Mouse (Mus musculus) intestine, embryonic 16.5 days (tissue): Measurements from ENCODE around the gene Sh3bp5. TPM values are rescaled to one million over a fixed set of nuclear protein-coding genes. Genes with fewer than 3 reads are reported as not detected.

ENCODE experiments used
- ATAC-seq: fragments of 200-750 bp; cut with Nextera tagmentation; 2 replicates; pipeline ENCODE4 v1.8.0; 2017; ENCODE audit warnings: moderate TSS enrichment, moderate library complexity
- H3K27ac ChIP-seq: fragments of 300-500 bp; sonication (generic); 2 replicates; pipeline ENCODE4 v1.5.1; 2014; ENCODE audit warnings: mild to moderate bottlenecking, low read length
- H3K27me3 ChIP-seq: fragments of 300-500 bp; sonication (generic); replicated peaks from 2 replicates; pipeline ENCODE4 v1.6.1; 2014; ENCODE audit warnings: low read length, control low read depth, mixed read lengths; ENCODE audit not compliant: control insufficient read depth, insufficient read depth
- H3K36me3 ChIP-seq: fragments of 300-500 bp; sonication (generic); 2 replicates; pipeline ENCODE4 v1.6.1; 2014; ENCODE audit warnings: low read length, control low read depth; ENCODE audit not compliant: control insufficient read depth, insufficient read depth
- H3K4me1 ChIP-seq: fragments of 300-500 bp; sonication (generic); 2 replicates; pipeline ENCODE4 v1.6.1; 2014; ENCODE audit warnings: low read length, control low read depth, mixed read lengths; ENCODE audit not compliant: control insufficient read depth, insufficient read depth
- H3K4me2 ChIP-seq: fragments of 300-500 bp; sonication (generic); 2 replicates; pipeline ENCODE4 v1.6.1; 2014; ENCODE audit warnings: low read depth, low read length, control low read depth
- H3K4me3 ChIP-seq: fragments of 300-500 bp; sonication (generic); 2 replicates; pipeline ENCODE4 v1.5.1; 2014; ENCODE audit warnings: mild to moderate bottlenecking, low read length
- H3K9ac ChIP-seq: fragments of 300-500 bp; sonication (generic); 2 replicates; pipeline ENCODE4 v1.6.1; 2014; ENCODE audit warnings: low read depth, low read length
- H3K9me3 ChIP-seq: fragments of 300-500 bp; sonication (generic); 2 replicates; pipeline ENCODE4 v1.6.1; 2016; ENCODE audit warnings: low read length, control low read depth; ENCODE audit not compliant: control insufficient read depth
- WGBS: fragments of 180-500 bp; shearing (Covaris S2); extraction: QIAGEN DNeasy Blood & Tissue Kit; methylation state at CpG from one replicate; pipeline ENCODE4 v1.1.7; 2014; 5-methylcytosine and 5-hydroxymethylcytosine counted together
- polyA plus RNA-seq: library from polyadenylated mRNA; unstranded; fragments of >200 nt; fragmentation: Nextera tagmentation; extraction: Ambion mirVana; gene quantifications from 2 replicates; pipeline ENCODE4 v1.2.1, GENCODE M21; 2015

Sh3bp5 gene
- polyA plus RNA-seq, 1 experiment from 2014 or later, result 17.2 TPM

- 0 out of 2 replicates have a peak, but pooled peaks cover 4% of the 10 kb centered on the region for H3K4me1 ChIP-seq
- no peaks in the 10 kb centered on the region for H3K27me3 ChIP-seq
- 80% methylated on average over 7 of the region's 7 CpGs for WGBS
- no peaks in the 10 kb centered on the region for H3K9me3 ChIP-seq
- H3K4me3 ChIP-seq, result no peak overlapping the region
- no peaks in the 10 kb centered on the region for H3K36me3 ChIP-seq
- H3K9ac ChIP-seq, result no peak overlapping the region
- H3K27ac ChIP-seq, result no peak overlapping the region
- H3K4me2 ChIP-seq, result no peak overlapping the region
- no peak for ATAC-seq
These were observed 109.1 kb downstream of the Sh3bp5 start for GRCm38 (mm10) chr14:31326770-31327169.

GRCm38 (mm10) chr14:31325551-31325950 is 110.3 kb downstream of the Sh3bp5 start:
- no peak for ATAC-seq
- 56% methylated on average over 5 of the region's 5 CpGs for WGBS
- Histone ChIP-seq H3K9ac (no peak overlapping the region), H3K4me1 (0 out of 2 replicates have a peak, but pooled peaks cover 4% of the 10 kb centered on the region), H3K27me3 (no peaks in the 10 kb centered on the region), H3K27ac (no peak overlapping the region), H3K9me3 (no peaks in the 10 kb centered on the region), H3K4me2 (no peak overlapping the region), H3K36me3 (no peaks in the 10 kb centered on the region), H3K4me3 (no peak overlapping the region)

DNA sequence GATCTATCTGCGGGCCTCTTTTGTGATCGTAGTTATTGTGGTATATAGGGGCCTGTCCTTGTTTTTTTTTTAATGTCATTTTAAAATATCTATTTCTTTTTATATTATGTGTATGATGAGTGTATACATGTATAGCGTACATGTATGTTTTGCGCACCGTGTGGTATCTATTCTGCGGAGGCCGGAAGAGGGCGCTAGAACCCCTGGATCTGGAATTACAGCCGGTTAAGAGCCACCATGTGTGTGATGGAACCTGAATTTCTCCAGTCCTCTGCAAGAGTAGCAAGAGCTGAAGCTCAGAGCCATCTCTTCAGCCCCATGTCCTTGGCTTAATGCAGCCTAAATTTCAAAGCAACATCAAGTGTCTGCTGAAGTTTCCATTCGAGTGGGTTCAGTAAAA is 111.0 kb downstream of the Sh3bp5 start:
- no peak for ATAC-seq

GRCm38 (mm10) chr14:31323849-31324792 is 111.8 kb downstream of the Sh3bp5 start, which contains the start of gene Dnah1:
Gene Dnah1 (minus strand): TSS chr14:31323896.
- H3K4me3 ChIP-seq, result peak within 1 kb of the TSS; percentile 44
- no peaks in the 10 kb centered on the region for H3K27me3 ChIP-seq
- peak; percentile 68 for ATAC-seq
- 29% methylated on average over 28 of the region's 28 CpGs for WGBS
- peak within 1 kb of the TSS; percentile 56 for H3K9ac ChIP-seq
- H3K4me1 ChIP-seq, result 0 out of 2 replicates have a peak, but pooled peaks cover 4% of the 10 kb centered on the region
- no peaks in the 10 kb centered on the region for H3K9me3 ChIP-seq
- H3K36me3 ChIP-seq, result no peaks in the 10 kb centered on the region
- H3K27ac ChIP-seq, result no peak within 1 kb of the TSS
- peak within 1 kb of the TSS; percentile 70 for H3K4me2 ChIP-seq

More for the DNA sequence above, 111.0 kb downstream of the Sh3bp5 start:
- no peaks in the 10 kb centered on the region for H3K9me3 ChIP-seq
- no peak overlapping the region for H3K9ac ChIP-seq
- 0 out of 2 replicates have a peak, but pooled peaks cover 4% of the 10 kb centered on the region for H3K4me1 ChIP-seq
- H3K4me2 ChIP-seq, result no peak overlapping the region
- H3K27ac ChIP-seq, result no peak overlapping the region
- no peaks in the 10 kb centered on the region for H3K36me3 ChIP-seq
- 72% methylated on average over 10 of the region's 10 CpGs for WGBS
- H3K4me3 ChIP-seq, result no peak overlapping the region
- H3K27me3 ChIP-seq, result no peaks in the 10 kb centered on the region

- no peak overlapping the region for H3K9ac ChIP-seq
- 70% methylated on average over 4 of the region's 4 CpGs for WGBS
- H3K4me3 ChIP-seq, result no peak overlapping the region
- H3K36me3 ChIP-seq, result no peaks in the 10 kb centered on the region
- H3K4me2 ChIP-seq, result peak overlapping the region; percentile 70
- H3K4me1 ChIP-seq, result 0 out of 2 replicates have a peak, but pooled peaks cover 4% of the 10 kb centered on the region
- no peaks in the 10 kb centered on the region for H3K9me3 ChIP-seq
- no peaks in the 10 kb centered on the region for H3K27me3 ChIP-seq
- no peak for ATAC-seq
- H3K27ac ChIP-seq, result no peak overlapping the region
These were observed 112.7 kb downstream of the Sh3bp5 start for GRCm38 (mm10) chr14:31323189-31323588.

DNA sequence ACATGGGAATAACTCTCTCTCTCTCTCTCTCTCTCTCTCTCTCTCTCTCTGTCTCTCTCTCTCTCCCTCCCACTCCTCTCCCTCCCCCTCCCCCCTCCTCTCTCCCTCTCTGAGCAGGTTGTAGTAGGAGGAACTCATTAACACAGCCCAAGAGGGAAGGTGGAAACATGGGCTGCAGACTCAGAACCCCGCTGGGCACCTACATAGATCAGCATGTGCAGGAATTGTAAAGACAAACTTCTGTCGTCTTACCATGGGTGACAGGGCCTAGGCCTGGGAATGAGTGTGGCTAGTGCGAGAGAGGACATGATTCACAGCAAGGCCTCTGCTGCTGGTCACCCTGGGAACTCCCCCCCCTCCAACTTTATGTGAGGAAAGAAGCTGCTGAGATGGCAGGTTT is 113.7 kb downstream of the Sh3bp5 start:
- no peak for ATAC-seq
- H3K36me3 ChIP-seq, result no peaks in the 10 kb centered on the region
- no peaks in the 10 kb centered on the region for H3K9me3 ChIP-seq
- H3K4me3 ChIP-seq, result no peak overlapping the region
- 83% methylated on average over 3 of the region's 3 CpGs for WGBS
- no peak overlapping the region for H3K27ac ChIP-seq
- H3K9ac ChIP-seq, result no peak overlapping the region
- no peak overlapping the region for H3K4me2 ChIP-seq
- H3K27me3 ChIP-seq, result no peaks in the 10 kb centered on the region
- H3K4me1 ChIP-seq, result 0 out of 2 replicates have a peak, but pooled peaks cover 4% of the 10 kb centered on the region

- WGBS, result 89% methylated on average over 11 of the region's 11 CpGs
- H3K9ac ChIP-seq, result no peak overlapping the region
- no peaks in the 10 kb centered on the region for H3K27me3 ChIP-seq
- no peak overlapping the region for H3K4me3 ChIP-seq
- 0 out of 2 replicates have a peak, but pooled peaks cover 4% of the 10 kb centered on the region for H3K4me1 ChIP-seq
- ATAC-seq, result no peak
- no peaks in the 10 kb centered on the region for H3K9me3 ChIP-seq
- H3K27ac ChIP-seq, result no peak overlapping the region
- H3K4me2 ChIP-seq, result no peak overlapping the region
- no peaks in the 10 kb centered on the region for H3K36me3 ChIP-seq
These were observed 114.7 kb downstream of the Sh3bp5 start for GRCm38 (mm10) chr14:31321181-31321580.

DNA sequence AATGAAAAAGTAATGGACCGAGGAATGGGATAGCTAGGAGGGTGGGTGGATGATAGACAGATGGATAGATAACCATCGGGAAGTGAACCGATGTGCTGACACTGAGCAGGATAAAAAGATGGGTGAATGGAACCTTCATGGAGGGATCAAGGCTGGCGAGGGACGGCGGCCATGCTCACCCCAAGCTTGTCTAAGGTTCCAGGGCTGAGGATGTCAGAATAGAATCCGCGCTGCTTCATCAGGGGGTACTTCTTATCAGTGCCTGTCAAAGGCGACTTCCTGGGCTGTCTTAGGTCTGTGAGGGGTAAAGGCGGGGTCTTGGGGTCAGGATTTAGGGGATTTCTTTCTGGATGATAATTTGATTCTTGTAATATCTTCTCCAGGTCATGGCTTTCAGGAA is 116.3 kb downstream of the Sh3bp5 start:
- no peak overlapping the region for H3K4me2 ChIP-seq
- H3K9ac ChIP-seq, result no peak overlapping the region
- H3K4me1 ChIP-seq, result 0 out of 2 replicates have a peak, but pooled peaks cover 4% of the 10 kb centered on the region
- H3K27ac ChIP-seq, result no peak overlapping the region
- no peaks in the 10 kb centered on the region for H3K9me3 ChIP-seq
- no peak overlapping the region for H3K4me3 ChIP-seq
- H3K36me3 ChIP-seq, result no peaks in the 10 kb centered on the region
- no peaks in the 10 kb centered on the region for H3K27me3 ChIP-seq
- ATAC-seq, result no peak
- 80% methylated on average over 10 of the region's 10 CpGs for WGBS

DNA sequence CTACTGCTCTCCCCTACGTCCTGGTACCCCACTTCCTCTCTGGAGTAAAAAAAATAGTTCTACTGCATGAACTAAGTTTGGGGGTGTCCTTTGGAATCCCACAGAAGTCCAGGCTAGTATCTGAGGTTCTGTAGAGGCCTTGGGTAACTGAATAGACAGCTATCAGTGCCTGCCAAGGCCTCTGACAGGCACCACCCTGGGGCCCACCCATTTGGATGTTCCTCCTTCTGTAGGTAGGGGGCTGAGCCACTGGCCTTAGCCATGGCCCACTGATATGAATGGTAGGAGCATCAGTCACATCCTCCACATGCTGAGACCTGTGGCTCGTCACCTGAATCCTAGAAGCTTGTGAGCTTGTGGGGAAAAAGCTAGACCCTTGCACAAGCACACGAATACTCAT is 118.1 kb downstream of the Sh3bp5 start:
- H3K4me1 ChIP-seq, result no peaks in the 10 kb centered on the region
- H3K4me2 ChIP-seq, result no peak overlapping the region
- H3K9me3 ChIP-seq, result no peaks in the 10 kb centered on the region
- H3K27ac ChIP-seq, result no peak overlapping the region
- no peaks in the 10 kb centered on the region for H3K27me3 ChIP-seq
- H3K36me3 ChIP-seq, result no peaks in the 10 kb centered on the region
- H3K9ac ChIP-seq, result no peak overlapping the region
- WGBS, result 75% methylated on average over 3 of the region's 3 CpGs
- ATAC-seq, result no peak
- no peak overlapping the region for H3K4me3 ChIP-seq
